Mouse (Mus musculus): Measurements from ENCODE around the gene Gnpat.

Gnpat gene

GRCm38 (mm10) chr8:124937293-124937692 is 74.5 kb downstream of the Gnpat start:
- DNase-seq (ENCODE audit: extremely low spot score, low read depth, low spot score): no peak

Data from hindlimb bud, embryonic 11.5 days (tissue).